Mouse (Mus musculus) kidney, postnatal 36 days (tissue): ENCODE measurements at regions not wholly inside any gene's neighbourhood (a gene's known extent, or its start where the extent isn't known, plus 50 kb on each side); places are given as distances from the start of the nearest gene placed in this dataset.

Experiments used
- DNase-seq, 2 experiments: peaks; one replicate each; pipeline ENCODE4 v3.0.0; 2021 to 2022; ENCODE audit warnings: mixed read lengths in 2 of 2

GRCm38 (mm10) chr14:58678126-58678656 lies 464.5 kb downstream of the 1700129C05Rik start:
- no peak for DNase-seq

DNA sequence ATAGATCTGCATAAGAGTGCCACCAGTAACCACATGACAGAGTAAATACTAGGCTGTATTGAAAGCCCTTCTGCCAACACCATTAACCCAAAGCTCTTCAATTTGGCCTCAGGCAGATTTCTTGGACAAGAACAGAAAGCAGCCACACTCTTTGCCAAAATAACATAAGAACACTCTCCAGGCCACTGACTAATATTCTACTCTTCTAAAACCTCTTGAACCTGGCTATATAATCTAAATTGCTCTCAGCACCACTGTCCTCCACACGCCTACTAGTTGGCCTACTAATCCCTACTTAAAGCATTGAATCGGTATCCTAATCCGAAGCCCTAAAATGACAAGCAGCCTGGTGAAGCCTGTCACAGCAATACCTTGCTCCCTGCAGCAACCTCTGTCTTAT lies 467.5 kb downstream of the 1700129C05Rik start:
- DNase-seq = no peak

DNA sequence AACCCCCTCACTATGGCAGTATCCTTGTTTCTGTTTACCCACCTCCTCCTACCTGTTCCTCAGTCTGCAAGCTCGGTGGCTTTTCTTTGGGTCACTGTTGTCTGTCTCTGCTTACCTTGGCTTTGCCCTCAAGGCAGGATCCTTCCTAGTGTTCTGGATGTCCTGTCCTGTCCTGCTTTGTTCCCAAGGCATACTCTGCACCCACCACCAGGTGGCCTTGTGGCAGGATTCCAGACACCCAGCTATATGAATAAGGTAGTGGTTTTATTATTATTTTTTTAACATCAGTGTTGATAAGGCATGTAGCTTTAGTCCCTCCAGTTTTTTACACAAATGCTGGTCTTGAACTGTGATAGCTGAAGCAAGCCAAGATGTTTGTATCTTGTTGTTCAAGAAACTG lies 478.7 kb downstream of the 1700129C05Rik start:
- peak in 1 of 2 experiments; percentile 24 for DNase-seq

GRCm38 (mm10) chr14:58662601-58663000 lies 480.1 kb downstream of the 1700129C05Rik start:
- DNase-seq = no peak

DNA sequence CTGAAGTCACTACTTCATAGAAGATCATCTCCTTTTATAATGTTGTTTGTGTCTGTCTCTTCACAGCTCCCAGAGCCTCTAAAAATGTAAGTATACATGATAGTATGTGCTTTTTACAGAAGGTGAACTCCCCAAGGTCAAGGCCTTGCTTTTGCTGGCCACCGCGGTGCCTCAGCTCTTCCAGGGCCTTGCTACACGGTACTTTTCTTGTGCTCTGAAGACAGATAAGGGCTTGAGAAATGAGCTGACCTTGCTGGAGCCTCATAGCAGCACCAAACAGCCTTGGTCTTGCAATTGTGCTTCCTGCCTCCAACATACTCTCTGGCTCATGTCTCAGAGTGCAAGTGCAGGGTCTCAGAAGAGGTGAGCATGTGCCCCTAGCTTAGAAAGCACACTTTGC lies 481.3 kb downstream of the 1700129C05Rik start:
- DNase-seq = no peak

DNA sequence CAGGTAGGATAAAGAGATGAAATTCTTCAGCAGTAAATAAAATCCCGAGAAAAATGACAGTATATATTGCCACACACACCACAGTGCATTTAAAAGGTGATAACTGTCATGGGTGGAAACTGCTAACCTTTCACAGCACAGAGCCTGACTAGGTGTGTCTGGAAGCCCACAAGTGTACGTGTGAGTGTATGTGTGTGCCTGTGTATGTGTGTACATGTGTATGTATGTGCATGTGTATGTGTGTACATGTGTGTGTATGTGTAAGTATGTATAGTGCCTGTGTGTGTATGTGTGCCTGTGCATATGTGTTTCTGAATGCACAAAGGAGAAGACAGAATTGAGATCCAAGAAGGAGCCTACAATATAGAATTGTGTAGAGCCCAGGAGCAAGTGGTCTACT lies 485.4 kb downstream of the 1700129C05Rik start:
- DNase-seq = no peak

- DNase-seq = no peak
Measured at GRCm38 (mm10) chr14:58656935-58657238, 485.8 kb downstream of the 1700129C05Rik start.

- no peak for DNase-seq
Measured at GRCm38 (mm10) chr14:58656212-58656934, 486.3 kb downstream of the 1700129C05Rik start.

DNA sequence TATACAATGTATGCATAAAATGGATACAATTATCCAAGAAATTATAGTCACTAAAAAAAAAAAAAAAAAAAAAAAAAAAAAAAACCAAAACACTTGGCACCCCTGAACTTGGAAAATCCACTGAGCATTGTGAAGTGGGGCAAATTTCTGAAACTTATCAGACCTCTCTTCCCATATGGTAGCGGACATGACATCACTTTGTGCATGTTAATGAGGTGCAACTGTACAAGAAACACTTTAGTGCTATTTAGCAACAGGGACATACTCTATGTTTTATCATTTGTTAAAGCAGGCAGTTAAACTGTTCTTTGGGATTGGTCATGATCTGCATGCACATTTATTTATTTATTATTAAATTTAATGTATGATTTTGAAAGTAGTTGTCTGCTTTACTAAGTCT lies 489.7 kb downstream of the 1700129C05Rik start:
- DNase-seq = no peak

GRCm38 (mm10) chr14:58652004-58652403 lies 490.7 kb downstream of the 1700129C05Rik start:
- DNase-seq = no peak

DNA sequence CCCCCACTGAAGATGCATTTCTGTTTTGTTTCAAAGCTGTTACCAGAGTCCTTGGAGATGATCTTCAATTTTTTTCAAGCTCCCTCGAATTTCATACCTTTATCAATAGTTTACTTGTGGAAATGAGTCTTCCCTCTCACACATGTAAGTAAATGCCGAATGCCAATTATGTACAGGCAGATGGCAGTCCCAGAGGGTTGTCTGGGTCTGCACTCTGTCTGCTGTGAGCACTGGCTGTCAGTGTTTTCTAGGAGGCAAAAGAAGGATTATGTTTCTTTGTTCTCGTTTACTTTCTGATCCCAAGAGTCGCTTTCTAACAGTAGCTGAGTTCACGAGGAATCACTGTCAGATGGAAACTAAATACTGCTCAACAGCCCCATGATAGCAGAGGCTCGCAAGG lies 491.5 kb downstream of the 1700129C05Rik start:
- no peak for DNase-seq

DNA sequence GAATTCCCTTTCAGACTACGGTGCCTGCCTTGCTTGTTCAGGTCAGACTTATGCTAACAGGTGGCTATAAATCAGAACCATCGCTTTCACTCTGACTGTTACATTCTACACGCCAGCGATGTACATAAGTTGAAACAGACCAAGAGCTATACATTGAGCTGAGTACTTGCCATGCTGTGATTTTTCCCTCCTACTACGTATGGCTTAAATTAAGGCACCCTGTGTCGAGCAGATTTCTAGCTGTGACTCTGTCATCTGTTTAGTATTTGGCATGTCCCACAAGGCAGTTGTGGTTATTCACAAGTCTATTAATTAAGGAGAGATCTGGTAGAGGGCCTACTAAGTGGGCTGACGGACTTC lies 504.4 kb downstream of the 1700129C05Rik start:
- no peak for DNase-seq

- no peak for DNase-seq
Measured at GRCm38 (mm10) chr14:58637405-58638336, 505.0 kb downstream of the 1700129C05Rik start.

DNA sequence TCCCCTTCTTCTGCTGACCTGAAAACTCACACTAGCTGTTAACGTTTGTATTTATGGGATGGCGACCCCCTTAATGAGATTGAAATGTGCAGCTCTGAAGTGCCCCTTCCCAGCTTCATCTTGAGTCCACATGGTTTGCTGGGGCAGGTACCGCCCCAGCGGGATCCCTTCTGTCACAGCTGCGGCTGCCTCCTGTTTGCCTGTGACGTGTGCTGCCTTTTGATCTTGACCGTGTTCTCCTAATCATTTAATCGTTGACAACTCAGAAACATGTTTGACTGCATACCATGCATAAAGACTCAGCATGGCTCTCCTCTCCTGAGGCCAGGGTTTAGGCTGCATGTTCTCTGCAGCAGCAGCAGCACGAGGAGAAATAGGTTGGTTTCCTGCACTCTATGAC lies 511.5 kb downstream of the 1700129C05Rik start:
- no peak for DNase-seq

GRCm38 (mm10) chr14:58628266-58628665 lies 514.4 kb downstream of the 1700129C05Rik start:
- DNase-seq = no peak

- no peak for DNase-seq
Measured at GRCm38 (mm10) chr14:58626506-58627256, 516.0 kb downstream of the 1700129C05Rik start.

DNA sequence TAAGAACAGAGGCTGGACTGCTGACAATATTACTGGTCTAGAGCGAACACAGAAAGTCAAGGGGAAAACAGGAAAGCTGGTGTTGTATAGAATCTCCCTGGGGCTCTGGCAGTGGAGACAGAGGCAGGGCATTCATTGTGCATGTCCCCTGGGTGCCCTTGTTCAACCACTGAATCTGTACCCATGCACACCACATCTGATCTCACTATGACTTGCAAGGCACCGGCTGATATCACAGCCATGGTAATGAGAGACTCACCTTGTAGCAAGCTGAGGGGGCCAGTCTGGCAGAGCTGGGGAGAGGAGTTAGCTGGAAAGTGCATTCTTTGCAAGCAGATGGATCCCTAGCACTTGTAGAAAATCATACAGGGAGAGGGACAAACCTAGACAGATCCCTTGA lies 522.5 kb downstream of the 1700129C05Rik start:
- DNase-seq = no peak

GRCm38 (mm10) chr14:58617656-58618055 lies 525.0 kb downstream of the 1700129C05Rik start:
- DNase-seq = peak in 1 of 2 experiments; percentile 8

- DNase-seq = no peak
Measured at GRCm38 (mm10) chr14:58608216-58608615, 534.5 kb downstream of the 1700129C05Rik start.

DNA sequence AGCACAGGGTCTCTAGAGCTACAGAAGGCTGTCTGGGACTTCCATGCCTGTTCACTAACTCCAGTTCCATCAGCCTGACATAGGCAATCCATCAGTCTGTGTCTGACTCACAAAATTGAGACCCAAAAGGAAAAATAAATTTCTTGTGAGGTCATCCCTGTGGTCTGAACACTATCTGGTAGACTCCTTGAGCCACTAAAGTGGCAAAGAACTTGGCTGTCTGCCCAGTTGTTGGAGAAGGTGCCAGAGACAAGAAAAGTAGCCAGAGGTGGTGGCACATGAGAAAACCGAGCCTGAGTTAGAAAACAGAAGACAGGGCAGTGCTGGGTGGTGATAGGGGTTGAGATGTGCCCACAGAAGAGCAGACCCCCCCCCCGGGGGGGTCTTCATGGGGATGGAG lies 535.0 kb downstream of the 1700129C05Rik start:
- DNase-seq = peak; percentile 4 to 32

GRCm38 (mm10) chr14:58605529-58605928 lies 535.2 kb downstream of the Fgf9 start:
- no peak for DNase-seq

DNA sequence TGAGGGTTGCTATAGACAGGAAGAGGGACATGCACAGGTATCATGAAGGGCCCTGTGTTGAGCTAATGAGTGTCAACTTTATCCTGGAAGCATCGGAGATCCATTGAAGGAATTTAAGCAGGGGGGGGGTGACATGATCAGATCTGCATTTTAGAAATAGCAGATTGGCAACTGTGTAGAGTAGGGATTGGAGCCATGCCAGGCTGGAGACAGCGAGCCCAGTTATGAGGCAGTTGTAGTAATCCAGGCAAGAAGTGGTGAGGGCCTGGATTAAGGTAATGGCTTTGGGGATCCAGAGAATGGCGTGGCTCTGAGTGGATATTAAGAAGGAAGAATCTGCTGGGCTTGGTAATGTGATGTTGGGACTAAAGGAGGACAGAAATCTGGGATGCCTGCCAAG lies 528.5 kb downstream of the Fgf9 start:
- no peak for DNase-seq

DNA sequence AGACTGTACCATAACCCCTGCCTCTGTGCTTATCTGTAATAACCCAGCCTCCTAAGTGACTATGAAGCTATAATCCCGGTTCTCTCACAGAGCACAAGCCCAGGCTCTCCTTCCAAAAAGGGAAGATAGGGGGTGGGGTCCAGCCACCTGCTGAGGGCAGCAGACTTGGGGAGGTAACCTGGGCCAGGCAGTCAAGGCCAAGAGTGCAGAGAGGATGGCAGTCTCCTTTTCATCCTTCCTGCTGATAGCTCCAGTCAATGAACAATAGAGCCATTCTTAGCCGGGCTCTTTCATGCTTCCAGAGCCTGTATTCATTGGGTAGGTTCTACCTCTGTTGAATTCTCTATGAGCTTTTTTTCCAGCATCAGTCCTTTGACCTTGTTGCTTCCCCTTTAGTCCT lies 527.5 kb downstream of the Fgf9 start:
- DNase-seq = no peak
